Mouse (Mus musculus) bone marrow, adult 2 months (tissue): Measurements from ENCODE around the gene Fam196a. TPM values are rescaled to one million over a fixed set of nuclear protein-coding genes. Genes with fewer than 3 reads are reported as not detected.

Experiments
- H3K27ac ChIP-seq: fragments of 200-500 bp; 2 replicates; pipeline ENCODE4 v1.5.1; 2012; ENCODE audit warnings: low read depth, mild to moderate bottlenecking, control low read depth, inconsistent platforms, low read length; ENCODE audit not compliant: control insufficient read depth, poor library complexity, insufficient read depth
- H3K4me1 ChIP-seq: fragments of 200-500 bp; 2 replicates; pipeline ENCODE4 v1.6.1; 2011; ENCODE audit warnings: low read length; ENCODE audit not compliant: control insufficient read depth, insufficient read depth
- H3K4me3 ChIP-seq: fragments of 200-500 bp; replicated peaks from 2 replicates; pipeline ENCODE3; 2011; ENCODE audit warnings: mild to moderate bottlenecking, low read depth, low read length, control low read depth; ENCODE audit not compliant: control insufficient read depth
- CTCF ChIP-seq: fragments of 200-500 bp; IDR thresholded peaks from 2 replicates; pipeline ENCODE4 v1.5.1; 2011; ENCODE audit warnings: low read length, control low read depth; ENCODE audit not compliant: control insufficient read depth, insufficient read depth
- POLR2A ChIP-seq: fragments of 200-500 bp; IDR thresholded peaks from 2 replicates; pipeline ENCODE4 v1.6.1; 2011; ENCODE audit warnings: low read depth, mild to moderate bottlenecking, control low read depth, low read length, borderline replicate concordance; ENCODE audit not compliant: control insufficient read depth
- WGBS: fragments of 180-500 bp; shearing (Covaris S2); methylation state at CpG from one replicate; pipeline ENCODE4 v1.1.7; 2018; 5-methylcytosine and 5-hydroxymethylcytosine counted together
- polyA plus RNA-seq: library from polyadenylated mRNA; stranded (reverse); fragments of >200 nt; gene quantifications from 2 replicates; pipeline ENCODE4 v1.2.4, GENCODE M21; 2011; ENCODE audit warnings: low replicate concordance; ENCODE audit not compliant: missing spikeins, insufficient read depth, insufficient read length

Fam196a gene
- polyA plus RNA-seq, 1 experiment, result 0.45 TPM

DNA sequence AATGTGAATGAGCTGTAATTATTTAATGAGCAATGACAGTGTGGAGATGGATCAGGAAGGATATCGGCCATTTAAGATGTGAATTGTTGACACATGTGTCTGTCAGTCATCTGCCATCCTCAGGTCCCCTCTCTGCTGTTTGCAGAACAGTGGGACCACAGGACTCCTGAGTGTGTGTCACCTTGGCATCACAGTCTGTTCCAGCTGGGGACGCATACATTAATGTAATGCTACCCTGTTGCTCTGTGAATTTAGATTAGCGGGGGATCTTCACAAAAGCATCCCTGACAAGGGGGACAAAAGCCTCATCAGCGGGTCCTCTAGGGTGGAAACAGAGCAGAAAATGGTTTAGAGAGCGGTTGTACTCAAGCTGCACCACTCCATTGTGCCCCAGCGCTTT lies 59.2 kb downstream of the Fam196a start:
- 90% methylated on average over 6 of the region's 6 CpGs for WGBS
- no peak for TF ChIP-seq CTCF
- TF ChIP-seq POLR2A, result no peak

DNA sequence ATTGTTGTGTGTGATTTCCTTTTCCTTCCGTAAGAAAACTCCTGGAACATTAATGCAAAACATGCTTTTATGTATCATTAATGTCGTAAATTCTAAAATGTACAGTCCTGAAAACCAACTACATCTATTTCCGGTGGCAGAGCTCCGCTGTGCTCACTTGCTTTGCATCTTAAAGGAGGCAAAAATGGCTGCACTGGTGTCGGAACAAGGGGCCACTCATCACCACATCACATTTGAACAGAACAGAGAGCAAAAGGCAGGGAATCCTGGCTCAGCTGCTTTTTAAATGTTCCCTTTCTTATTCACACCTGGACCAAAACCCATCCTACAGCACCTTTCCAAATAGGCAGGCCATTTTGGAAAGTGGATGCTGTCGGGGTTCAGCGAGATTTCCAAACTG lies 65.2 kb downstream of the Fam196a start:
- 77% methylated on average over 7 of the region's 7 CpGs for WGBS
- Histone ChIP-seq H3K27ac (no peak overlapping the region), H3K4me3 (no peak overlapping the region), H3K4me1 (no peaks in the 10 kb centered on the region)
- TF ChIP-seq CTCF, result no peak
- no peak for TF ChIP-seq POLR2A

More for the DNA sequence above, 59.2 kb downstream of the Fam196a start:
- Histone ChIP-seq H3K27ac (no peak overlapping the region), H3K4me1 (no peaks in the 10 kb centered on the region), H3K4me3 (no peak overlapping the region)

DNA sequence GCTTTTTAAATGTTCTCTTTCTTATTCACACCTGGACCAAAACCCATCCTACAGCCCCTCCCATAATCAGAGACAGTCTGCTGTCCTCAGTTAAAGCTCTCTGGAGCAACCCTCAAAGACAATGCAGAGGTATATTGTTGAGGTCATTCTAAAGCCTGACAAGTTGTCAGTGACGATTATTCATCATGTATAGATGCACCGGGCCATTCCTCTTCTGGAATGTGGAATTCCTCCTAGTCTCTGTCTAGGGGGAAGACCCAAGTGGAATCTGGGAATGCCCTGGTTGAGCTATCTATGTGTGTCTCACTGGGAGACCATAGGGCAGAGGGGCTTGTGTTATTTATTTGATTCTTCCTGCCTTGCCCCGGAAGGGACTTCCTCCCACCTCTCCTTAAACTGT lies 65.7 kb downstream of the Fam196a start:
- TF ChIP-seq CTCF (no peak), POLR2A (no peak)
- 80% methylated on average over 3 of the region's 3 CpGs for WGBS
- no peaks in the 10 kb centered on the region for H3K4me1 ChIP-seq
- H3K27ac ChIP-seq, result no peak overlapping the region
- no peak overlapping the region for H3K4me3 ChIP-seq

DNA sequence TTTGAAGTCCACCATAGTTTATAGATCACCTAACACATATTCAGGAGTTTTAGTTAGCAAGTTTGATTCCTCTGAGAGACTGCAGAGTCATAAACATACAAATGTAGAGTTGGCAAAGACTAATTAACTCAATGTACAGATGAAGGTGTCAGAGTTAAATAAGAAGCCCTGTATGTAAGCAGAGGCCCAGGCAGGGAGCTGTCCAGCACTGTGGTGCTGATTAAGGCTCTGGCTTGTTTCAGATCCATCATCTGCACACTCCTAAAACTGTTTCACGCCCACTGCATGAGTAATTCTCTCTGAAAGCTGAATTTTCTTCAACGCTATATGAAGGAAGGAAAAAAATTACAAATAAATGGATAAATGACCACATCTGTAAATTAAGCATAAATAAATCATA lies 74.1 kb downstream of the Fam196a start:
- TF ChIP-seq CTCF (no peak), POLR2A (no peak)
- 75% methylated on average over 2 of the region's 2 CpGs for WGBS
- no peak overlapping the region for H3K4me3 ChIP-seq
- no peaks in the 10 kb centered on the region for H3K4me1 ChIP-seq
- H3K27ac ChIP-seq, result no peak overlapping the region

DNA sequence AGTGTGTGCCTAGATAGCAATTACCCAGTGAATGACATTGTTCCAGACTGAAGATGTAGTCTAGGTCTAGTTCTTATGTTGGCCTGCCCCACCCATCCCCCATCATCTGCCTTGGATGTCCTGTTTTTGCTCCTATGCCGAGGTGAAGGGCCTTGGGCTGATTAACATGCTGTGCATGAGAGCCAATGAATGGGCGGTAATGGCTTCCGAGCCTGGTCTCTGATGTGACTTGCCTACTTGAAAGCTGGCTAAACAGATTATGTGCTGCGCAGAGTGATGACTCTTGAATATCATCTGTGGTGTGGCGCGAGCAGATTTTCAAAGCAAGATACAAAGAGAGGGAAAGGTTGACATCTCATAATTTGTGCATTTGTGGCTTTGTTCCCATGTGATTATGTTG lies 76.2 kb downstream of the Fam196a start:
- no peak overlapping the region for H3K27ac ChIP-seq
- H3K4me3 ChIP-seq, result no peak overlapping the region
- 88% methylated on average over 6 of the region's 6 CpGs for WGBS
- no peaks in the 10 kb centered on the region for H3K4me1 ChIP-seq
- TF ChIP-seq CTCF, result no peak
- no peak for TF ChIP-seq POLR2A

DNA sequence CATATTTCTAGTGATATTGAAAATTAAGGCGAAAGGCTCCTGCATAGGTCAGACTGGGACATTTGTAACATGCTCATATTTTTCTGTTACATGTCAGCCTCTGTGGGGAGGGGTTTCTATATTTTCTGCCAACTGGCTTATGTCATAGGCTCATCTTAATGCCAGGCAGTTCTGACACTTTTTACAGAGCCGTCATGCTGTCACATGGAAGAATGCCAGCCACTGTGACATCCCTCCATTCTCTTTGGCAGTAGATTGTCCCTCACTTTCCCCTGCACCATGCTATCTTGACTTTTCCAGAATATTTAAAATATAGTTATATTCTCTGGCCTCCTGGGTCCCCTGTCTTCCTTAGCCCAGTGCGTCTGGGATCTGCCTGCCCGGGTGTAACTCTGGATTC lies 95.5 kb downstream of the Fam196a start:
- H3K27ac ChIP-seq, result no peak overlapping the region
- WGBS, result 82% methylated on average over 4 of the region's 4 CpGs
- TF ChIP-seq CTCF, result no peak
- H3K4me1 ChIP-seq, result no peaks in the 10 kb centered on the region
- no peak overlapping the region for H3K4me3 ChIP-seq

DNA sequence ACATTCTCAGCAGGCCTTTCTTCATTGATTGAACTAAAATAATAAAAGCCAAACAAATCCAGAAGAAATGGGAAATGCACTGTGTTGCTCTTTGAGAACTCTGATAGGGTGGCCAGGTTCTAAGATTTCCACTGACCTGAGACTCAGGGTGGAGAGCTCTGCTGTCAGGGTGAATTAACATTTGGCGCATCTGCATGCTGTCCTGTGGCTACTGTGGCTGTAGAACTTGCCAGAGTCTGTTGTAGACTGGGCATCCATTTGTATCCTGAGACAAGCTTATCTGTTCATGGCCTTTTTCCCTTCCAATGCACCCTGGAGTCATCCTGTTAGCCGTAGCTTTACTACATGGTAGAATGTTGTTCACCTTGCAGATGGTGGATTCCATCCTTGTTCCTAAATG lies 98.2 kb downstream of the Fam196a start:
- Histone ChIP-seq H3K27ac (no peak overlapping the region), H3K4me1 (no peaks in the 10 kb centered on the region), H3K4me3 (no peak overlapping the region)
- TF ChIP-seq CTCF (no peak), POLR2A (no peak)
- WGBS, result 87% methylated on average over 2 of the region's 2 CpGs
